Mouse (Mus musculus) fibroblast of lung, adult 2 months (primary cell): ENCODE measurements at regions not wholly inside any gene's neighbourhood (a gene's known extent, or its start where the extent isn't known, plus 50 kb on each side); places are given as distances from the start of the nearest gene placed in this dataset.

Source experiments
- DNase-seq: peaks from one replicate; pipeline ENCODE4 v3.0.0-alpha.2; 2011; ENCODE audit warnings: low read depth

- no peak for DNase-seq
Observed at GRCm38 (mm10) chr8:98403645-98404032, 1012.6 kb downstream of the Cdh8 start.

DNA sequence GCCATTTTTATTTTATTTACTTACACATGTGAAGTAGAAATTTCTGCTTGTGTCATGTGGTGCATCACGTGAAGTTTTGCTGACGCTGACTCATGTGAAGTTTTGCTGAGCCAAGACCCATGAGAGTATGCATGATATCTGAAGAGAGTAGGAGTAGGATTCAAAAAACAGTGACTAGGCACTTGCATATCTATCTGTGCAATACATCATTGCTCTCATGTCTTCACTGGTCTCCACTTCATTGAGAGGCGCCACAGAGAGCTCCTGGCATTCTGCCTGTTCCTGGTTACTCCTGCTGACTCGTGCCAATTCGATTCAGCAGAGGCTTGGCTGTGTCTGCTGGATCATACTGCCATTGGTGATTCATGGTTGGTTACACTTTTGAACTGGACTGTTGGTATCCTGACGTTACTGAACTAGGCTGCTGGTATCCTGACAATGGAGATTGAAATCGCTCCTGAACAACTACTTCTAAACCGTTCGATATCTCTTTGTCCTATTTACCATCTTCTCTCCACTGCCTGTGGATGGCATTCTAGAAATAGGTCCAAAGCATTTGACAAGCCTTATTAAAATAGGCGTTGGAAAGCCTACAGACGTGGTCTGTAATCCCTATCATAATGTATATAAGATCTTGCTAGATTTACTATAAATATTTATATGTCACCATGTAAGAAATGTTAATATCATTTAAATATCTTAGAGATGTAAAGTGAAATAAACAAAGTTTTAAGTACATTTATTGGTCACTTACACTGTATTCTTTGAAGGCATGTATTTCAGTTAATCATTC, 1013.2 kb downstream of the Cdh8 start:
- peak; percentile 4 for DNase-seq

DNA sequence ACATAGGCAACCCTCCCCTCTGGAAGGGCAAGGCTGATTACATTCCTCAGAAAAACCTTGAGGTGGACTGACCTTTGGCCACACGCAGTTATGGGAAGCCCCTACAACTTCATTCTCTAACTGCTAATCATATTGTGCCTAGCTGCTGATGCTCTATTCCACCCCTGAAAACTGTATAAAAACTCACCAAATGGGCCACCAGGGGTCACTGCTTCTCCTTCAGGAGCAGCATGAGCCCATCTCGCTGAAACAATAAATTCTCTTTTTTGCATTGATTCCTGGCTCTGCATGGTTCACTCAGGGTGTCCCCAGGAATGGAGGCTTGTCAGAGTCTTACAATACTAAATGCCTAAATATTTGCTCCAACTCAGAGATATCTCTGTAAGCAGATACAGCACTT, 1034.5 kb downstream of the Cdh8 start:
- DNase-seq: no peak

DNA sequence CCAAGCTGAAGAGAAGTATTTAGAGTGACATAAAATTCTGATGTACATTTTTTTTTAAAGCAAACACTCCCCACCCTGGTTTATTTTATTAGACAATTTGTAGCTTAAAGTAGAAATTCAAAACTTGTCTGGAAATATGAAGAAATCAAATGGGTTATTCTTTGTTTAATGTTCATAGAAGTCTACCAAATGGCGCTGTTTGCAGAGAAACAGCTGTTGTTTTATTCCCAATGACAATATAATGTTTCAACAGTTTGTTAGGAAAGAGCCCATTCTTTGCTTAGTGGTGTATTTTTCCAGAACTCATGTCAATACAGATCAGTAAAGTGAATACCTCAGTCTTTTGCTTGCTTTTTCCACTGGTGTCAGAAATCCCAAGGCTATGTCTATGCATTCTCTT, 1035.9 kb downstream of the Cdh8 start:
- no peak for DNase-seq

DNA sequence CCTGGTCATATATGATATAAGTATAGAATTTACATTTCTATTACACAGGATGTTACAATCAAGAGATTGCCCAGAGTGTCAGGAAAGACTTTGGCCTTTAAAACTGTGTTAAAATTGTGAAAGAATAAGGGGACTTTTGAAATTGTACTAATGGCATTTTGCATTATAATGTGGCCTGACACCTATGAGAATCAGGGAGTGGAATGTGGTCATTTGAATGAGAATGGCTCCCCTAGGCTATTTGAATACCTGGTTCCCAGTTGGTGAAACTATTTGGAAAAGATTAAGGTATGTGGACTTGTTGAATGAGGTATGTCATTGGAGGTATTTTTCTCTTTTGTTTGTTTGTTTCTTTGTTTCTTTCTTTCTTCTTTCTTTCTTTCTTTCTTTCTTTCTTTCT, 1038.5 kb downstream of the Cdh8 start:
- DNase-seq: no peak

DNA sequence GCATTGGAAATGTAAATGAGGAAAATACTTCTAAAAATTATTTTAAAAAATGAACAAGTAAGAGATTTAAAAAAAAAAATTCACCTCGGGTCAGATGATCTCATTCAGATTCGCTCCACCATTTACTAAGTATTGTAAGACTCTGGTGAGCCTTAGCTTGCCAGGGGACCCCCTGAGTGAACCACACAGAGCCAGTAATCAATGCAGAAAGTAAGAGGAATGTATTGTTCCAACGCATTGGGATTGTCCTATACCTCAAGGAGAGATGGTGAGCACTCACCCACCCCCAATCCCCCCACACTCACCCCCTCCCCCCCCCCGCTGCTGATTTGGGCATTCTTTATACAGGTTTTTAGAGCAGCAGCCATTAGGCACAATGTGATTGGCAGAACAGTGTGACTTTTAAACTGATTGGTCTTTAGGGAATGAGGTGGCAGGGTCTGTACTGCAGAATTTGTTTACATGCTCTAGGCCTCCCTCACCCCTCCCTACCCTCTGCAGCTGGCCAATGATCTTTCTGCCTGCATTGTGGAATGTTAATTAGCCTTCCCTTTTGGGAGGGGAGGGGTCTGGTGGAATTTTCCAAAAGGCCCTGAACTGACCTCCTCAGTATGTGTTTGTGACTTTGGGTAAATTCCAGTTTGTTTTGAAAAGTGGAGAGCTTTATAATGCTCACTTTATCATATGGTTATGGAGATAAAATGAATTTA, 1043.4 kb downstream of the Cdh8 start:
- DNase-seq: no peak

DNA sequence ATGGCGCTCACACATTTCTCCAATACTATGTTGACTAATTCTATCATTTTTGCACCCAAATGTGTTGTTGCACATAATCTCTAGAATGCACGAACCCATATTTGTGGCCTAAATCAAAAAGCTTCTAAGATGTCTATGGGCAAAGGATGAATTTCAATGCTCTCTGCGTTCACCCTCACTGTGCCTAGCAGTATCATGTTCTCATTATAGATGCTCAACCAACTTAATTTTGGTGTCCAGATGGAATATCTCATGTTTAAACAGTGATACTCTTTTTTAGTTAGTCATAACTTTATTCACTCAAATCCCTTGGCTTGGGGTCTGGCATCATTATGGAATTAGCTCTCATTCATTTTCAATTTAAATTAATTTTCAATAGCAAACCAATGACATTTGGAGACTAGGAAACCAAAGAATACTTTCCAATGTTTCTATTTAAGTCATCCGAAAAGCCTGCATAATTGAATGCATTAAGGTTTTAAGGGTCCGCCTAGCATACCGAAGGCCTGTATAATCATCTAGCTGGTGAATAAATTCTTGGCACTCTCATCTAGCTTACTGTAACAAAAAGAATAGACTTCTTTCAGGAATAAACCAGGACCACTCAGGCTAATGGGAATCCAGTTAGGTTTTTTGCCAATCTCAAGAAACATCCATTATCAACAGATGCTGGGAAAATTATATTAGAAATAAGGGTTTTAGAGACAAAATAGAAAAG, 1050.7 kb downstream of the Cdh8 start:
- DNase-seq: peak; percentile 6

DNA sequence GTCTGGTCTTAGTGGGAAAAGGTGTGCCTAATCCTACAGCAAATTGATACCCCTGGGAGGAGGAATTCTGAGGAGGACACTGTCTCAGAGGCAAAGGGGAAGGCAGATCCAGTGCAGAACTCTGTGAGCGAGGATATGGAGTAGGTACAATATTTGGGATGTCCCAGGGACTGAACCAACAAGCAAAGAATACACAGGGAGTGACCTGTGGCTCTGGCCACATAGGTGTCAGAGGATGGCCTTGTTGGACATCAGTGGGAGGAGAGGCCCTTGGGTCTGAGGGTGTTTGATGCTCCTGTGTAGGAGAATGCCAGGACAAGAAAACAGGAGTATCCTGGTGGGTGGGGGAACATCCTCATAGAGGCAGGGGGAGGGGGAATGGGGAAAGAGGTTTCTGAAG, 1079.0 kb downstream of the Cdh8 start:
- DNase-seq: no peak

DNA sequence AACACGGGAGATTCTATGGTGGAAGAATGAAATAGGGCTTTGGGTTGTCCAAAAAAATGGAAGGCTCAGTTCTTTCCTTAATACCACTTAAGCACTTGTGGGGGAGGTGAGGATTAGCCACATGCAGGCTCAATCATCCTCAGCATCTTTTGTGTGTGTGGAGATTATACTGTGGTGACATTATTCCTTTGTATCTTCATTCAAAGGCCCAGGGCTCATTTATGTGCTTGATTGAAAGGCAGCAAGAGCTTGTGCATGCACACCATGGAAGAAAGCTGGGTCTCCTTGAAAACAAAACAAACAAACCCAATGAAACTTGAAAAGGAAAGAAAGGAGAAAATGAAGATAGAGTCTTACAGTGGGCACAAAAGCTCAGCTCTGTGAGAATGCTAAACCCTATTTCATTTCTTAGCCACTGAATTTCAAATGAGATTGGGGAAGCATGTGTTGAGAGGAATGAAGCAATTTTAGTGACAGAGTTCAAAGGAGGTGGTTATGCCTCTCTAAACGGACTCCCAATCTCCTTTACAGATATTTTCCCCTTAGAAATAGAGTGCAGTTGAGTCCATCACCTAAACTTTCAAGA, 1106.8 kb downstream of the Cdh8 start:
- no peak for DNase-seq

GRCm38 (mm10) chr8:98294975-98295374, 1121.3 kb downstream of the Cdh8 start:
- DNase-seq: no peak

DNA sequence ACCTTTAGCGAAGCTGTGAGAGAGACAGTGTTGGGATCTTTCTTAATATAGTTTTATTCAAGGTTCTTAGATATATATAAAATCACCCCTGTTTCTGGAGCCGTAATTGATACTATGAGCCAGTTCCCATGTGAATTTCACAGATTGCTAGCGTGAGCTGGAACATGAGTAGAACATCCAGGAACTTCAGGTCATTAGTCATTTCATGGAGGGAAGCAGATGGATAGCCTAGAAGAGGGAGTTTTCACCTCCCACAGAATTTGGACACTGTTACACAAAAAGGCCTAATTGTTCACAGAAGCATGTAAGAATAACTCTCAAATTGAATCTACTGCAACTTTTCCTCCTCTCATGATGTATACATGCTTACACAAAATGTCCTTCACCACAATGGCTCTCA, 1156.0 kb downstream of the Cdh8 start:
- no peak for DNase-seq

GRCm38 (mm10) chr8:98243328-98243926, 1172.8 kb downstream of the Cdh8 start:
- DNase-seq: no peak

DNA sequence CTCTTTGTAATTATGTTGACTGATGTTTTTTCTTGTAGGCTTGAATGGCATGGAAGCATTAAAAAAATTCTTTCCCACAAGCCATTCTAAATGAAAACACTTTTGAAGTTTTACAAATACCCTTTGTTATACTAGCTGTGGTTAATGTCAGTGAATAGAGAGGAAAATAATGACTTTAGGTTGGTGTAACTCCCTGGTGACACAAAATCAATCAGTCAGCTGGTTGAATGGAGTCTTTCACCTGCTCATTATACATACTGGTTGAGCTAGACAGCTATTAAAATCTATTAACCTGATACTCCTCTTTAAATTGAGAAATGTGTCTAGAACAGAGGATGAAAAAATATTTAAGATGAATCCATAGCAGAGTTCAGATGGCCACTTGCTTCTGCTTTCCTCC, 1202.3 kb downstream of the Cdh8 start:
- no peak for DNase-seq
